Comparison of ENCODE assay signal across 9 mouse cellular contexts in the genomic region with DNA sequence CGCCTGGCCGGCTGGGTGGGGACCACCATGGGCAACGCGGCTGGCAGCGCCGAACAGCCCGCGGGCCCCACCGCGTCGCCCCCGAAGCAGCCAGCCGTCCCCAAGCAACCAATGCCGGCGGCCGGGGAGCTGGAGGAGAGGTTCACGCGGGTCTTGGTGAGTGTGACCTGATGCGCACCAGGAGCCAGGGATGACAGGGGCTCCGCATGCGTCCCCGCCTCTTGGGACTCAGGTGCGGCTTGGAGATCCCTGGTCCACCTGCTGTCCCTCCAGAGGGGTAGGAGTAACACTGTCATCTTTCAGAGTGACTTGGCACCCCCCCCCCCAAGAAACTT. TPM values are rescaled to one million over a fixed set of nuclear protein-coding genes. Genes with fewer than 3 reads are reported as not detected.
DNase-seq lines count a peak whose midpoint lies in the region; ATAC-seq lines count a peak whose summit lies in the region.
"Had no signal": no experiment of that assay in that cellular context is flagged by ENCODE, and none has a peak within 500 bp of the region (broad histone marks: within the 10 kb centered on the region; RNA-seq: fewer than 3 reads in every experiment).

No protein-coding gene starts in this region.

- peak overlapping the region; percentile 96 for H3K4me2 ChIP-seq in heart, embryonic 13.5 days
- H3K4me2 ChIP-seq in midbrain, embryonic 13.5 days (replicated peaks) = peak overlapping the region; percentile 85

- peaks cover 67% of the 10 kb centered on the region for H3K27me3 ChIP-seq in heart, embryonic 13.5 days (replicated peaks)
- peaks cover 79% of the 10 kb centered on the region for H3K27me3 ChIP-seq in hindbrain, embryonic 10.5 days (ENCODE audit: insufficient read depth, poor library complexity, severe bottlenecking)
- peaks cover 52% of the 10 kb centered on the region for H3K27me3 ChIP-seq in midbrain, embryonic 13.5 days
- H3K27me3 ChIP-seq: Patski had no signal

- peak overlapping the region; percentile 83 for H3K9ac ChIP-seq in heart, embryonic 13.5 days
- peak overlapping the region; percentile 71 for H3K9ac ChIP-seq in midbrain, embryonic 13.5 days (replicated peaks)

- H3K4me3 ChIP-seq in heart, embryonic 13.5 days = peak overlapping the region; percentile 68
- peak overlapping the region; percentile 70 for H3K4me3 ChIP-seq in hindbrain, embryonic 10.5 days
- H3K4me3 ChIP-seq in midbrain, embryonic 13.5 days (replicated peaks) = peak overlapping the region; percentile 68

- DNase-seq in heart, postnatal 36 days = no peak
- peak; percentile 64 for DNase-seq in R1 (ENCODE audit: low read depth, low spot score)
- DNase-seq in hindbrain, embryonic 10.5 days (ENCODE audit: low spot score) = peak; percentile 40
- DNase-seq in left cerebral cortex, adult 8-10 months (ENCODE audit: low spot score in 2 of 2) = no peak
- no peak for DNase-seq in adrenal gland, postnatal 10 days
- no peak for DNase-seq in right cerebral cortex, postnatal 25 days

- no peak overlapping the region for H3K27ac ChIP-seq in heart, embryonic 13.5 days (replicated peaks)
- H3K27ac ChIP-seq in hindbrain, embryonic 10.5 days = peak overlapping the region; percentile 77; the same call in 1 of the 2 replicates
- H3K27ac ChIP-seq in midbrain, embryonic 13.5 days = no peak overlapping the region

- H3K4me1 ChIP-seq in heart, embryonic 13.5 days = peaks cover 35% of the 10 kb centered on the region
- H3K4me1 ChIP-seq in hindbrain, embryonic 10.5 days (replicated peaks) = peaks cover 26% of the 10 kb centered on the region
- H3K4me1 ChIP-seq in midbrain, embryonic 13.5 days (replicated peaks) = peaks cover 31% of the 10 kb centered on the region

- H3K36me3 ChIP-seq in heart, embryonic 13.5 days = no peaks in the 10 kb centered on the region
- H3K36me3 ChIP-seq in hindbrain, embryonic 10.5 days = no peaks in the 10 kb centered on the region
- H3K36me3 ChIP-seq in midbrain, embryonic 13.5 days = no peaks in the 10 kb centered on the region

- ATAC-seq in heart, embryonic 13.5 days (ENCODE audit: extremely low read depth, insufficient number of reproducible peaks, low FRiP score, low TSS enrichment) = no peak
- ATAC-seq in midbrain, embryonic 13.5 days = 0 out of 2 replicates have a peak, but pooled peaks have one; percentile 8

- intact Hi-C loops in heart, postnatal 36 days (cut with DNase I) = loop anchor here (5.0 kb wide), 1 partner anchor 241 kb away; a partner anchor contains a TSS

- 3% methylated on average over 23 of the region's 23 CpGs for WGBS in heart, embryonic 13.5 days
- 3% methylated on average over 23 of the region's 23 CpGs for WGBS in hindbrain, embryonic 10.5 days
- WGBS in midbrain, embryonic 13.5 days = 2% methylated on average over 23 of the region's 23 CpGs

- no peaks in the 10 kb centered on the region for H3K9me3 ChIP-seq in heart, embryonic 13.5 days
- no peaks in the 10 kb centered on the region for H3K9me3 ChIP-seq in hindbrain, embryonic 10.5 days
- no peaks in the 10 kb centered on the region for H3K9me3 ChIP-seq in midbrain, embryonic 13.5 days

RNA-seq across cellular contexts. Expression of a gene that starts 0.3 kb away (rescaled TPM):
- polyA plus RNA-seq in heart, embryonic 13.5 days (2015; fragmentation: Nextera tagmentation; extraction: Ambion mirVana) = 2.0 and 2.6 TPM in 2 replicates
- 10 to 100 TPM; 12.4 to 20.9 TPM for total RNA-seq in heart, postnatal 36 days (2021)
- 0.72 and 1.5 TPM in 2 replicates for polyA plus RNA-seq in hindbrain, embryonic 10.5 days (2016; fragmentation: Nextera tagmentation; extraction: Ambion mirVana)
- 1.7 and 3.7 TPM in 2 replicates for polyA plus RNA-seq in midbrain, embryonic 13.5 days (2015; fragmentation: Nextera tagmentation; extraction: Ambion mirVana)
- total RNA-seq in left cerebral cortex, adult 8-10 months (2022) = 100 to 1,000 TPM in 3 of 4 experiments, 10 to 100 TPM in 1; 81.7 to 115 (median 108) TPM
- 10 to 100 TPM; 17.7 to 20.5 TPM for total RNA-seq in adrenal gland, postnatal 10 days (2021)

RNA-seq across cellular contexts. Expression of a gene that starts 37.1 kb away (rescaled TPM):
- not detected in 2 replicates for polyA plus RNA-seq in heart, embryonic 13.5 days (2015; fragmentation: Nextera tagmentation; extraction: Ambion mirVana)
- total RNA-seq in heart, postnatal 36 days (2021) = not detected
- 0.24 and 0.27 TPM in 2 replicates for polyA plus RNA-seq in hindbrain, embryonic 10.5 days (2016; fragmentation: Nextera tagmentation; extraction: Ambion mirVana)
- 0.70 and 0.71 TPM in 2 replicates for polyA plus RNA-seq in midbrain, embryonic 13.5 days (2015; fragmentation: Nextera tagmentation; extraction: Ambion mirVana)
- 1 to 10 TPM; 1.7 to 2.8 (median 2.3) TPM for total RNA-seq in left cerebral cortex, adult 8-10 months (2022)
- total RNA-seq in adrenal gland, postnatal 10 days (2021) = under 1 TPM in 1 of 2 experiments, not detected in 1; 0.27 TPM

RNA-seq across cellular contexts. Expression of a gene that starts 39.0 kb away (rescaled TPM):
- 5.7 and 6.2 TPM in 2 replicates for polyA plus RNA-seq in heart, embryonic 13.5 days (2015; fragmentation: Nextera tagmentation; extraction: Ambion mirVana)
- 1 to 10 TPM; 2.0 to 2.1 TPM for total RNA-seq in heart, postnatal 36 days (2021)
- polyA plus RNA-seq in hindbrain, embryonic 10.5 days (2016; fragmentation: Nextera tagmentation; extraction: Ambion mirVana) = 7.7 and 8.9 TPM in 2 replicates
- 18.8 and 20.0 TPM in 2 replicates for polyA plus RNA-seq in midbrain, embryonic 13.5 days (2015; fragmentation: Nextera tagmentation; extraction: Ambion mirVana)
- total RNA-seq in left cerebral cortex, adult 8-10 months (2022) = 10 to 100 TPM; 13.4 to 18.1 (median 16.5) TPM
- total RNA-seq in adrenal gland, postnatal 10 days (2021) = 1 to 10 TPM; 4.8 to 8.9 TPM

RNA-seq across cellular contexts. Expression of a gene that starts 47.0 kb away (rescaled TPM):
- not detected in 2 replicates for polyA plus RNA-seq in heart, embryonic 13.5 days (2015; fragmentation: Nextera tagmentation; extraction: Ambion mirVana)
- total RNA-seq in heart, postnatal 36 days (2021) = not detected
- not detected in 2 replicates for polyA plus RNA-seq in hindbrain, embryonic 10.5 days (2016; fragmentation: Nextera tagmentation; extraction: Ambion mirVana)
- polyA plus RNA-seq in midbrain, embryonic 13.5 days (2015; fragmentation: Nextera tagmentation; extraction: Ambion mirVana) = 0.43 and 0.48 TPM in 2 replicates
- 1 to 10 TPM in 3 of 4 experiments, under 1 TPM in 1; 0.67 to 2.3 (median 1.5) TPM for total RNA-seq in left cerebral cortex, adult 8-10 months (2022)
- total RNA-seq in adrenal gland, postnatal 10 days (2021) = not detected
- polyA plus RNA-seq: Patski had no signal

RNA-seq across cellular contexts. Expression of a gene that starts 55.2 kb away (rescaled TPM):
- polyA plus RNA-seq in heart, embryonic 13.5 days (2015; fragmentation: Nextera tagmentation; extraction: Ambion mirVana) = 2.8 and 3.0 TPM in 2 replicates
- 10 to 100 TPM; 18.0 to 20.5 TPM for total RNA-seq in heart, postnatal 36 days (2021)
- 1.7 and 2.3 TPM in 2 replicates for polyA plus RNA-seq in hindbrain, embryonic 10.5 days (2016; fragmentation: Nextera tagmentation; extraction: Ambion mirVana)
- polyA plus RNA-seq in midbrain, embryonic 13.5 days (2015; fragmentation: Nextera tagmentation; extraction: Ambion mirVana) = 3.5 and 3.9 TPM in 2 replicates
- 10 to 100 TPM; 34.4 to 38.5 (median 35.6) TPM for total RNA-seq in left cerebral cortex, adult 8-10 months (2022)
- 10 to 100 TPM; 49.6 to 50.1 TPM for total RNA-seq in adrenal gland, postnatal 10 days (2021)

Comparison
In these comparisons a context has a peak if more than half of its experiments do, and no peak if none do; other contexts are left out.
1. DNase-seq: peak in R1 (single experiment) and hindbrain, embryonic 10.5 days (single experiment); none in heart, postnatal 36 days (0 of 2), left cerebral cortex, adult 8-10 months (0 of 2), adrenal gland, postnatal 10 days (single experiment) and right cerebral cortex, postnatal 25 days (single experiment).
2. Peak in every context shown above with its lines, with median percentiles within 50 percentile points of each other: H3K4me3 ChIP-seq.